Mouse (Mus musculus) thymus, adult 2 months (tissue): ENCODE measurements around the gene Csrnp1. TPM values are rescaled to one million over a fixed set of nuclear protein-coding genes. Genes with fewer than 3 reads are reported as not detected.

ENCODE experiments used
- DNase-seq: peaks from one replicate; pipeline ENCODE4 v3.0.0; 2021
- H3K27ac ChIP-seq: fragments of 200-500 bp; 2 replicates; pipeline ENCODE4 v1.5.1; 2012; ENCODE audit warnings: low read length, control low read depth; ENCODE audit not compliant: control insufficient read depth, insufficient read depth
- H3K27me3 ChIP-seq: fragments of 200-500 bp; 2 replicates; pipeline ENCODE4 v1.6.1; 2012; ENCODE audit warnings: mild to moderate bottlenecking, low read length, moderate library complexity, mixed read lengths; ENCODE audit not compliant: control insufficient read depth, insufficient read depth
- H3K36me3 ChIP-seq: fragments of 200-500 bp; 2 replicates; pipeline ENCODE4 v1.6.1; 2012; ENCODE audit warnings: mild to moderate bottlenecking, low read length, moderate library complexity; ENCODE audit not compliant: control insufficient read depth, insufficient read depth
- H3K4me1 ChIP-seq: fragments of 200-500 bp; replicated peaks from 2 replicates; pipeline ENCODE4 v1.6.1; 2012; ENCODE audit warnings: low read length; ENCODE audit not compliant: control insufficient read depth, insufficient read depth
- H3K4me3 ChIP-seq: fragments of 200-500 bp; 2 replicates; pipeline ENCODE4 v1.5.1; 2012; ENCODE audit warnings: mild to moderate bottlenecking, low read length, control low read depth, moderate library complexity; ENCODE audit not compliant: control insufficient read depth, insufficient read depth
- CTCF ChIP-seq: fragments of 200-500 bp; IDR thresholded peaks from 2 replicates; pipeline ENCODE4 v1.5.1; 2012; ENCODE audit warnings: mild to moderate bottlenecking, control low read depth, low read length, moderate library complexity, borderline replicate concordance; ENCODE audit not compliant: control insufficient read depth, poor library complexity, insufficient read depth; ENCODE audit errors: extremely low read depth
- POLR2A ChIP-seq: fragments of 200-500 bp; IDR thresholded peaks from 2 replicates; pipeline ENCODE4 v1.6.1; 2012; ENCODE audit warnings: mild to moderate bottlenecking, low read length, control low read depth, moderate library complexity; ENCODE audit not compliant: control insufficient read depth, poor library complexity, insufficient read depth; ENCODE audit errors: extremely low read depth
- WGBS: fragments of 180-500 bp; shearing (Covaris S2); methylation state at CpG from one replicate; pipeline ENCODE4 v1.1.7; 2018; 5-methylcytosine and 5-hydroxymethylcytosine counted together
- polyA plus RNA-seq: library from polyadenylated mRNA; depleted of rRNA; stranded (reverse); fragments of >200 nt; gene quantifications from 2 replicates; pipeline ENCODE4 v1.2.3, GENCODE M21; 2012

Csrnp1 gene
- polyA plus RNA-seq, 1 experiment, result 283 TPM

DNA sequence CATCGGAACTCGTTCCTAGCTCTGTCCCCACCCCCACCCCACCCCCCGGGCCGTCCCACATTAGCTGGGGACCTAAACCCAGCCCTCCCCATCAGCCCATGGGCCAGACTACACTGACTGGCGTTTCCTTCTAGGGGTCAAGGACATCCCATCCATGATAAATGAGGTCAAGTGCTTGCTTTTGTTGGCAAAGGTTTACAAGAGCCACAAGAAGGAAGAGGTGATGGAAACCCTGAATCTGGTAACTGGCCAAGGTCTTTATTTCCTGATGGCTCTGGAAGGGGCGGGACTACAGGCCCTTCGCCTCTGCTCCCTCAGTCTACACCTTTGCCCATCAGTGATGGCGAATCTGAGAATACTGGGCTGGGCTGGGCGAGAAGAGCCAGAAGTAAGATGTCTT is 25.6 kb downstream of the Csrnp1 start:
- 84% methylated on average over 9 of the region's 9 CpGs for WGBS
- H3K27ac ChIP-seq, result no peak overlapping the region
- DNase-seq, result no peak
- no peak overlapping the region for H3K4me3 ChIP-seq
- no peak for TF ChIP-seq CTCF
- TF ChIP-seq POLR2A, result no peak
- no peaks in the 10 kb centered on the region for H3K27me3 ChIP-seq
- H3K36me3 ChIP-seq, result no peaks in the 10 kb centered on the region
- H3K4me1 ChIP-seq, result no peaks in the 10 kb centered on the region

DNA sequence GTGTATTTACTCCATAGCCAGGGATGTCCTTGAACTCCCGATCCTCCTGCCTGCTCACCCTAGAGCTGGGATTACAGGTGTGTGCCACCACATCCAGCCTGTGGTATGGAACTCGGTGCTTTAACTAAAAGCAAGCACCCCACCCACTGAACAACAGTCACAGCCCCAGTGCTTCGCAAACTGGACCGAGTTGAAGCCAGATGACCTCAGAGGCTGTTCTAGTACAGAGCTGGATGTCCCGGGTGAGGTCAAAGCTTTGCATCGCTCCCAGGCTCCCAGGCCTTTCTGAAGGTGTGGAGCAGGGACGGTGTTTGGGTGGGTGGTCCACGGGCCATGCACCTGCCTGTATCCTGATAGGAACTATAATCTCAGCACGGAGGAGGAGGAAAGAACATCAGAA is 33.1 kb downstream of the Csrnp1 start:
- TF ChIP-seq CTCF (no peak), POLR2A (no peak)
- H3K27me3 ChIP-seq, result no peaks in the 10 kb centered on the region
- no peak overlapping the region for H3K4me3 ChIP-seq
- WGBS, result 93% methylated on average over 9 of the region's 9 CpGs
- no peaks in the 10 kb centered on the region for H3K4me1 ChIP-seq
- no peak overlapping the region for H3K27ac ChIP-seq
- H3K36me3 ChIP-seq, result no peaks in the 10 kb centered on the region
- DNase-seq, result no peak

DNA sequence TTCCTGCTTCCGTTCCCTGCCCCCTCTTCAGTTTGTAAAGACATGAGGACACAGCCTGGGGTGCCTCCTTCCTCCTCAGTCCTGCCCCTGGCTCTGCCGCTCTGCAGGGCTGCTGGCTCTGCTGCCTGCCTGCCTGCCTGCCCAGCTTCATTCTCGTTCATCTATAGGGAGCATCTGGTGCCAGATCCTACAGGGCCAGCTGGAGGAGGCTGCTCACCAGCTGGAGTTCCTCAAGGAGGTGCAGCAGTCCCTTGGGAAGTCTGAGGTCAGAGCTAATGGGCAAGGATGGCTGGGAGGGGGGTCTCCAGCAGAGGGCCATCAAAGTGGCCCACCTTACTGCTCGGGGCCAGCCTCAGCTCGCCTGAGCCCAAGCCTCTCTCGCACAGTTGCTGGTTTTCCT is 34.0 kb downstream of the Csrnp1 start:
- no peaks in the 10 kb centered on the region for H3K27me3 ChIP-seq
- H3K36me3 ChIP-seq, result no peaks in the 10 kb centered on the region
- no peak for DNase-seq
- H3K4me1 ChIP-seq, result no peaks in the 10 kb centered on the region
- WGBS, result 90% methylated on average over 6 of the region's 6 CpGs
- TF ChIP-seq POLR2A, result no peak
- no peak overlapping the region for H3K27ac ChIP-seq
- H3K4me3 ChIP-seq, result no peak overlapping the region

DNA sequence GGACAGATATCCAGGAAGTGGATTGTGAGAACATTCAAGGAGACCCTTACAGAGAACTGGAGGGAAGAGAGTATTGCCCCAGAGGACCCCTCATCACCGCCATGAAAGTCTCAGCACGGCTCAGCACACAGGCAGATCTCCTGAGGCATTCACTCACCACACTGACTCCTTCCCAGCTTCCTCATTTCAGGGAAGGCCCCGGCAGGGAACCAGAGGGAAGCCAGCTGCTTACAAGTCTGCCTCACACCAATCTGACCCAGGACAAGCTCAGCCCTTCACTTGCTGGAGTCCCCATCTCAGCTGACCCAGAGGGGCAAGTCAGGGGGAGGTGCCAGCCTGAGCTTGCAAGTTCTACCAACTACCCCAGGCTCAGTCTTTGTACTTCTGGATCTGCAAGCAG is 35.7 kb downstream of the Csrnp1 start:
- Histone ChIP-seq H3K36me3 (no peaks in the 10 kb centered on the region), H3K27ac (no peak overlapping the region), H3K27me3 (no peaks in the 10 kb centered on the region), H3K4me3 (no peak overlapping the region), H3K4me1 (no peaks in the 10 kb centered on the region)
- TF ChIP-seq POLR2A (no peak), CTCF (no peak)
- no peak for DNase-seq
- 25% methylated on average over 3 of the region's 3 CpGs for WGBS

DNA sequence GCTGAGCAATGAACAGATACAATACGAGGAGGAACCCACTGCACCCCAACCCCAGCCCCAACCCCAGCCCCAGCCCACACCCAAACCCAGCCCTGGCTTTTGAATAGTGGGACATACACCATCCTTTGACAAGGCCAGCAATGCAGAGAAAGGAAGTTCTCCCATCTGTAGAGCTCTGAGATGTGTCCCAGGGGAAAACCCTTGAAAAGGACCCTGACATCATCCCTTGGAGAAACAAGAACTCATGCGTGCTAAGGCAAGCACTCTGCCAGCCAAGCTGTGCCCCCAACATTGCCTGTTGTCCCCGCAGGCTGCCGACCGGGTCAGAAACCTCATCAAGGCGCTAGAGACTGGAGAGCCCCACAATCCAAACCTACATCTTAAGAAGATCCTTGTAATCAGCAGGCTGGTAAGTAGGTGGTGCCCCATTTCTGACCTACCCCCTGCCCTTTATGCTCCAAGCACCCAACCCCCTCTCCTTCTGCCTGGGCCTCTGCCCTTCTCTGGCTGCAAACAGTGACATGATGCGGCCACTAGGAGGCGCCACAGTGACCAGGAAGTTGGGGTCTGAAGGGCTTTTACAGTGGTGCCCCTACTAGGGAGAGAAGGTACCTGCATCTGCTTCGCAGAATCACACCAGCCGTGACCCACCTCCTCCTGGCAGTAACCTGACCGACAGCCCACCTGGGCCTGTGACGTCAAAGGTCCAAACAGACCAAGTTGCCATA is 39.1 kb downstream of the Csrnp1 start:
- peak; percentile 56 for DNase-seq
- Histone ChIP-seq H3K27me3 (no peaks in the 10 kb centered on the region), H3K4me1 (no peaks in the 10 kb centered on the region), H3K36me3 (no peaks in the 10 kb centered on the region), H3K27ac (no peak overlapping the region), H3K4me3 (no peak overlapping the region)
- TF ChIP-seq POLR2A, result no peak
- peak; percentile 80 for TF ChIP-seq CTCF
- 85% methylated on average over 12 of the region's 12 CpGs for WGBS

DNA sequence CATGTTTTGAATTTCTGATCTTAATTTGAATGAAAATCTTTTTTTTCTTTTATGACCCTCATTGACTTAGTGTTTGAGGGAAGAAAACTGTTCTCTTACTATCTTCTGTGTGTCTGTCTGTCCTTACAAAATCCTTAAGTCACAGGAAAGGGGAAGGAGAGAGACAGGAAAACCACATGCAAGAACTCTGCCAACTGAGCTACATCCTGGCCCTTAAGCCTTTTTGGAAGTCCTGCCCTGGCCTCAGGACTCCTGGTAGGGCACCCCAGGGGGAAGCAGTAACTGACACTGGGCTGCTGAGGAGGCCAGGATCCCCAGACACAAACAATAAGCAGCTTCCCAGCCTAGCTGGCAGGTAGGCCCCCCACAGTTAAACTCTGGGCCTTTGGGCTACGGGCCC is 41.1 kb downstream of the Csrnp1 start:
- Histone ChIP-seq H3K4me1 (peaks cover 6% of the 10 kb centered on the region), H3K4me3 (no peak overlapping the region), H3K36me3 (no peaks in the 10 kb centered on the region), H3K27ac (no peak overlapping the region), H3K27me3 (no peaks in the 10 kb centered on the region)
- WGBS, result 86% methylated on average over 1 of the region's 1 CpGs
- TF ChIP-seq POLR2A (no peak), CTCF (no peak)
- DNase-seq, result no peak

DNA sequence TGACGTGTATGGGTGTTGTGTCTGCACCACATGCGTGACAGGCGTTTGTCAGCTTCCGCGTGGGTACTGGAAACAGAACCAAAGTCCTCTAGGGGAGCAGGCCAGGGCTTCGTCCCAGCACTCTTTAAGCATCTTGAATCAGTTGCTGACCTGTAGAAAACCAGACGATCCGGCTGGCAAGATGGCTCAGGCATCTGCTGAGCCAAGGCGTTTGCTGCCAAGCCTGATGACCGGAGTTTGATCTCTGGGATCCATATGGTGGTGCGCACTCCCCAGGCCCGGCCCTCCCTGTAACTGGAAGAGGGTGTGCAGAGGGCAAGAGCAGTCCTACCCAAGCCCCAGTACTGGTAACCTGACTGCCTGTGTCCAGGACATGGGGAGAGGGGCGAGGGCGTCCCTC is 42.6 kb downstream of the Csrnp1 start:
- H3K36me3 ChIP-seq, result no peaks in the 10 kb centered on the region
- no peaks in the 10 kb centered on the region for H3K27me3 ChIP-seq
- no peak overlapping the region for H3K4me3 ChIP-seq
- H3K4me1 ChIP-seq, result peaks cover 15% of the 10 kb centered on the region
- no peak overlapping the region for H3K27ac ChIP-seq
- TF ChIP-seq CTCF, result no peak
- TF ChIP-seq POLR2A, result no peak
- no peak for DNase-seq
- WGBS, result 96% methylated on average over 14 of the region's 14 CpGs
